Mouse (Mus musculus) small intestine, adult 2 months (tissue): ENCODE measurements around the gene Tgif2.

Experiments used
- CTCF ChIP-seq: fragments of 200-500 bp; IDR thresholded peaks from 2 replicates; pipeline ENCODE4 v1.5.1; 2012; ENCODE audit warnings: low read depth, mild to moderate bottlenecking, control low read depth, inconsistent platforms, low read length, moderate library complexity, mixed read lengths; ENCODE audit not compliant: insufficient replicate concordance, insufficient read length; ENCODE audit errors: extremely low read depth
- POLR2A ChIP-seq: fragments of 200-500 bp; IDR thresholded peaks from 2 replicates; pipeline ENCODE4 v1.6.1; 2012; ENCODE audit warnings: low read depth, mild to moderate bottlenecking, control low read depth, inconsistent platforms, low read length, moderate library complexity

DNA sequence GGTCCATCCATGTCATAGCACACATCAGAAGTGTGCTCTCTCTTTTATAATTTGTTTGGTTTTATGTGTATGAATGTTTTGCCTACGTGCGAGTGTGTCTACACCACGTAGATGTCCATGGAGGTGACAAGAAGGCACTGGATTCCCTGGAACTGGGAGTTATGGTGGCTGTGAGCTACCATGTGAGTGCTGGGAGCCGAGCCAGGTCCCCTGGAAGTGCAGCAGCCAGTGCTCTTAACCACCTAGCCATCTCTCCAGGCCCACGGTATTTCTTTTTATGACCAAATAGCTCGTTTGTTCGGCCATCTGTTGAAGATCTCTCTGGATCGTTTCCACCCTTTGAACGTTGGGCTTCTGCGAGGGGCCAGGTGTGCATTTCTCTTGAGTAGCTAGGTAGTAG is 3.5 kb downstream of the Tgif2 start:
- TF ChIP-seq CTCF (no peak), POLR2A (no peak)
